Mouse (Mus musculus): ENCODE measurements around the gene Snrnp35. TPM values are rescaled to one million over a fixed set of nuclear protein-coding genes. Genes with fewer than 3 reads are reported as not detected.

Snrnp35 gene
- total RNA-seq, 4 experiments from 2014 or later = 19.8 to 27.9 (median 25.2) TPM

DNA sequence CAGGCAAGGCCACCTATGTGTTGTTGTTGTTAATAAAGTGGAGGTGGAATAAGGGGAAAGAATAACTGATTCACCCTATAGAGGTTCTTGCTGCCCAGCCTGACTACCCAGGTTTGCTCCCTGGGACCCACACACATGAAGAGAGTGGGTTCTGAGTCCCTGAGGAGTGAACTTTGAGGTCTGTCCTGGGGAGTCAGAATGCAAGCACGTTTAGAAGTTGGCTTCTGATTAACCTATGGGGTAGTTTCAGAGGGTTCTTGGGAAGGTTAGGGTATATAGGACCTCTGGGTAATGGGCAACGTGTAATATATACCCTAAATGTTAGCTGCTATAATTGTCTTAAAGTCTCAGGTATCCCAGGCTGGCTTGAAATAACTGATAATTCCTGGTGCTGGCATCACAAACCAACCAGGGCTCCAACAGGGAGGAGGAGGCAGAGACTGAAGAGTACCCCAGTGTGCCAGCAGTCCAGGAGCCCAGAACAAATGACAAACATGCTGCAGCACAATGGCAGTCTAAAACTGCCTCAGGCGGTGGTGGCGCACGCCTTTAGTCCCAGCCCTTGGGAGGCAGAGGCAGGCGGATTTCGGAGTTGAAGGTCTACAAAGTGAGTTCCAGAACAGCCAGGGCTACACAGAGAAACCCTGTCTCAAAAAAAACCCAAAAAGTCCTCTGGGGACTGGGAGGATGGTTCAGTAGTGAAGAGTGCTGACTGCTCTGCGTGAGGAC, 20.5 kb upstream of the Snrnp35 start:
- DNase-seq (ENCODE audit: low spot score in 2 of 2) = no peak

- DNase-seq (ENCODE audit: low spot score in 2 of 2) = no peak
Measured at GRCm38 (mm10) chr5:124463462-124463861, 19.5 kb upstream of the Snrnp35 start.

GRCm38 (mm10) chr5:124464905-124465304, 18.0 kb upstream of the Snrnp35 start:
- DNase-seq (ENCODE audit: low spot score in 2 of 2) = no peak

DNA sequence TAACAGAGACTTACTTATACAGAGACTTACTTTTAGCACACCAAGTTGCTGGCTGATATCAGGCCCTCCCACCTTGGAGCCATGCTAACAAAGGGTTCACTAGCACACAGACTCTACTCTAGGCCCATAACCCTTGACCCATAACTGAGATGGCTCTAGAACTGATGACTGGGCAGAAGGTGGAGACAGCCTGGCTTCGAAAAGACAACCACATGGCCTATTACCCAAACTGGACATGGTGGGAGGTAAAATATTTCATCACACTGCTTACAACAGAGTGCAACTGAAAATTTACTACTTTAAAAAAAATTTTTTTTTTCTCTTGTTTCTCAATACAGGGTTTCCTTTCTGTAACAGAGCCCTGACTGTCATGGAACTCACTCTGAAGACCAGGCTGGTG, 15.2 kb upstream of the Snrnp35 start:
- DNase-seq (ENCODE audit: low spot score in 2 of 2) = no peak

DNA sequence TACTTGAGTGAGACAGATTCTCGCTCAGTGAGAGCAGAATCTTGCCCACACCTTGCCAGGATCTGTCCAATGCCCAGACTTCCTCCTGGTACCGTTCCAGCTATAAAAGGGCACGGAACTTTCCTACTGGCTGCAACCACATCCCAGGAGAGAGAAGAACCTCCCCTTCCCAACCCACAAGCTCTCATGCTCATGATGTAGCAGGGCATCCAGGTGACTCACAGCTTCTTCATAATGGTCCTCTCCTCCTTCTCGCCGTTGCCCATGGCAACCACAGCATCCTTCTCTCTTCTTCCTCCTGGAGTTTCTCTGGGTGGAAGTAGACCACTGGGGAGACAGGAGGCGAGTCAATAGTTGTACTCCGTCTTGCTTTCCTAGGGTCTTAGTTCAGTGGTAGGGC, 14.6 kb upstream of the Snrnp35 start:
- no peak for DNase-seq (ENCODE audit: low spot score in 2 of 2)

- no peak for DNase-seq (ENCODE audit: low spot score in 2 of 2)
Measured at GRCm38 (mm10) chr5:124469486-124469885, 13.4 kb upstream of the Snrnp35 start.

DNA sequence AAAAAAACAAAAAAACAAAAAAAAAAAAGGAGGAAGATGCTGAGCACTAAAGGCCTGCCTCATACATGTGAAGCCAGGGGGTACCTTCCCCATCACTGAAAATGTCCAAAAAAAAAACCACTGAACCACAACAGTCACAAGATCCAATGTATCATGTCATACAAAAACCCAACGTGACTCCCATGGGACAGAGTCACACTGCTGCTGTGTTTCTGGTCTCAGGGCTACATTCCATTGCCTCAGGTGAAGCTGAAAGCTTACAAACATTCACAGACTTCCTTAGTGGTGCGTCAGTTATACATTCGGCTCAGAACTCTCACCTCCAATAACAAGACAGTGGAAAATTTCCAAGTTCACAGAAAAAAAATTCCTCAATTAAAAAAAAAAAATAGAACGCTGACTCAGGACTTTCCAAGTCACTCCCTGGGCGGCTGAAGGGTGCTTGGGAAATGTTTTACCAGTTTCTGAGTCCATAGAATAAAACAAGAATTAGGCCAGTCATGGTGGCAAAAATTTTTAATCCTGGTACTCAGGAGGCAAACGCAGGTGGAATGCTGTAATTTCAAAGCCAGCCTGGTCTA, 12.3 kb upstream of the Snrnp35 start:
- no peak for DNase-seq (ENCODE audit: low spot score in 2 of 2)

- no peak for DNase-seq (ENCODE audit: low spot score in 2 of 2)
Measured at GRCm38 (mm10) chr5:124478873-124479204, 4.1 kb upstream of the Snrnp35 start.

DNA sequence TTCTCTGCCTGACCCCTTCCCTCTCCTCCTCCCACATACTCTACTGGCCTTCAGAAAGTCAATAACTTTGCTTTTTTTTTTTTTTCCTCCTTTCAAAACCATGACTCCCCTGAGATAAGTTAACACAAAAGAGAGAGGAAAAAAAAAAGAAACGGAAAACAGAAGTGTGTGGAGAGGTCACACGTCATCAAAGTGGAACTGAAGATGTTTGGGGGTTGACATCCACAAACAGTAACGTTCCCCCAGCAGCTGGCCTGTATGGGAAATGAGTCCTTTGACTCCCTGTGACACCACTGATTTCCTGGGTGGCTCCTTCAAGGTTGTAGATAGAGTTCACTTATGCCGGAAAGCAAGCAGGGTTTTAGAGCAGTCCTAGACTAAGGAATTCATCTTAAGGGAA, 2.8 kb upstream of the Snrnp35 start:
- no peak for DNase-seq (ENCODE audit: low spot score in 2 of 2)

DNA sequence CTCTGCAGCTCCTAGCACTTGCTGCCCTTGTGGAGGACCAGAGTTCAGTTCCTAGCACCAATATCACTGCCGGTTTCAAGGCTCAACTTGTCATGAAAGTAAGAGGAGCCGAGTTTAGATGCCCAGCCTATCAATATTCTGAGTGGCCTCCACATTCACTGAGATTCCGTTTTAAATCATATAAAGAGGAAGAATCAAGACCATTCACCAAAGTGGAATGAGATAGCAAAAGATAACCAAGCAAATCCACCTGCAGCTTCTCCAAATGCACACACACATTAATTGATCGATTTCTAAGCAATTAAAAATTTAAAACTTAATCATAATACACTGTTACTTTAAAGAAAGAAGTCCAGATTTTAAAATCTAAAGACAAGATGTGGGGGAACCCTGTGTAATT, 1.2 kb upstream of the Snrnp35 start:
- DNase-seq (ENCODE audit: low spot score in 2 of 2) = no peak

- DNase-seq (ENCODE audit: low spot score in 2 of 2) = peak; percentile 43 to 57
Measured at GRCm38 (mm10) chr5:124482436-124482965, 433 bp upstream of the Snrnp35 start.

- no peak for DNase-seq (ENCODE audit: low spot score in 2 of 2)
Measured at GRCm38 (mm10) chr5:124483655-124484396, 892 bp downstream of the Snrnp35 start.

- DNase-seq (ENCODE audit: low spot score in 2 of 2) = no peak
Measured at GRCm38 (mm10) chr5:124485654-124486053, 2.7 kb downstream of the Snrnp35 start.

DNA sequence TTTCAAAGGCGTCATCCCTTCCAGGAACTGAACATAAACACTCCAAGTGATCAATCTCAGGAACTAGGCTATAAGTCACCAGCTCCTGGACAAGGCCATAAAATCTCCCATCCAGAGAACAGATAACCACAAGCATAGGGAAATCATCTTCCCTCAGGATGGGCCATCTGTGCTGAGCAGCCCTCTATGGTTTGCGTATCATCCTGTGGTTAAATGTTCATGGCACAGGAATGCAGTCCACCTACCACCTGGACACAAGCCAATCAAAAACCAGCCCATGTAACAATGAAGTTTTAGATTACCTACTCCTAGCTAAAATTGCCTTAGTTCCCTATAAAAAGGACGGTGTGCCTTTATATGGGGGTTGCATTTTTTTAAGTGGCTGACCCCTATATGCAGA, 6.0 kb downstream of the Snrnp35 start:
- DNase-seq (ENCODE audit: low spot score in 2 of 2) = no peak

- no peak for DNase-seq (ENCODE audit: low spot score in 2 of 2)
Measured at GRCm38 (mm10) chr5:124491732-124492131, 8.8 kb downstream of the Snrnp35 start.

- no peak for DNase-seq (ENCODE audit: low spot score in 2 of 2)
Measured at GRCm38 (mm10) chr5:124492618-124493017, 9.7 kb downstream of the Snrnp35 start.

DNA sequence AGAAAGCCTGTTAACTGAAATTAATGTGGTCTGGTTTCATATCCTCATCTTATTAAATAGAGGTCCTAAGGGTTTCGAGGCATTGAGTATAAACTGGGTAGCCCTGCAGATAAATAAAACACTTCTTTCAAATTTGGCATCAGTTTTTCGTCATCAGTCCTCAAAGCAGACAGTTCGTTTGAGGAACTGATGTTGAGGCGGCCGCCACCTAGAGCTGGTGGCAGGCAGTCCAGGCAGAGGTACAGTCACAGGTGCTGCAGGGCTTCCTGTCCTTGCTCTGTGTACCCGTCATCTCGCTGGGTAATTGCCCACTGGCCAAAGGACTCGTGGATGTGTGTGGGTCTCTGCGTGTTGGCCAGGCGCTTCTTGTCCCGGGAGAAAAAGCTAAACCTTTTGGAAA, 10.5 kb downstream of the Snrnp35 start:
- DNase-seq (ENCODE audit: low spot score in 2 of 2) = no peak

DNA sequence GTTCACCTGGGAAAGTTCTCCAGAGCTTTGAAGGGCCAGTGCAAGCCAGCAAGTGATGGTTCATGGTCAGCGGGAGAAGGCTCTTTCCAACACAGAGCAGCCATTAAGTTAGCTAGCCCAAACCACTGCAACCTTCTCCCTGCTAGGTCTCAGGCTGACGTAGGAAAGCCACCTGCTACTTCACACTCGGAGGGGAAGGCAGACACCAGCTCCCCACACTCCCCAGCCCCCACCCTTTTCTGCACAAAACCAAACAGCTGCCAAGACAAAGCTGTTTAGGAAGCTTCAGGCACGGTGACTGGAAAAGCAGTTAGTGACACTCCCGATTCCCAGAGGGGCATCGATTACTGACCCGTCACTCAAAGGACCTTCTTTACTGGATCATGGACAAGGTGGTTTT, 12.6 kb downstream of the Snrnp35 start:
- no peak for DNase-seq (ENCODE audit: low spot score in 2 of 2)

DNA sequence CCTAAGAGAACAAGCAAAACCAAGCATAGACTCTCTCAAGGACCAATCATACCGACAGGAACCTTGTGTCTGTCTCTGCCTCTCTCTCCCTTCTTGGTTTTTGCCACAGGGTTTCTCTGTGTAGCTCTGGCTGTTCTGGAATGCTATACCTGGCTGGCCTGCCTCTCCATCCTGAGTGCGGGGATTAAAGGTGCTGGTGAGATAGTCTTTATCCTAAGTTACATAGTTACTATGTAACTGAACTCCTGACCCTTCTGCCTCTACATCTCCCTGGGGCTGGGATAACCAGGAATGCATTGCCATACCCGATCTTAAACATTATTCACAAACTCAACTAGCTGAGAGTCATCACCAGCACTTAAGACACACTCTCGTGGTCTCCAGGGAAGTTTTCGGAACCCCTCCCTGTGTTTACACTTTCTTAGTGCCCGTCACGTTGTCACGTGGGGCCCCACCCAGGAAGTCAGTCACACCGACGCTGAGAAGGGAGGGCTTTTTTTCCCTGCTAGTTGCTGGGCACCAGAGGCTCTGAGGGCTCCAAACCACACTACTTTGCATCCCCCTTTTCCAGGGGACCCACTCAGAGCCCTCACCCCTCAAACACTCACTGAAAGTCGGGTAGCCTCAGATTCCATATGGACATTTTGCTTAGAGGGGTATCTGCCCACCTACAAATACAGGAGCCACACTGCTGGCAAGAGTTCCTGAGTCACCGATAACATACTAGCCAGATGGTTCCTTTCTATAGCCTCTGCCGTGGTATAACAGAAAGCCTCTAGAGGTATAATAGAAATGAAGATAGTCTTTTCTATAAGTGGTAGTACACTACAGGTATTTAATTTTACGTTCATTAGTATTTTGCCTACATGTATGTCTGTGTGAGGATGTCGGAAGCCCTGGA, 13.9 kb downstream of the Snrnp35 start:
- no peak for DNase-seq (ENCODE audit: low spot score in 2 of 2)

- peak; percentile 45 to 63 for DNase-seq (ENCODE audit: low spot score in 2 of 2)
Measured at GRCm38 (mm10) chr5:124498221-124498876, 15.4 kb downstream of the Snrnp35 start.

DNA sequence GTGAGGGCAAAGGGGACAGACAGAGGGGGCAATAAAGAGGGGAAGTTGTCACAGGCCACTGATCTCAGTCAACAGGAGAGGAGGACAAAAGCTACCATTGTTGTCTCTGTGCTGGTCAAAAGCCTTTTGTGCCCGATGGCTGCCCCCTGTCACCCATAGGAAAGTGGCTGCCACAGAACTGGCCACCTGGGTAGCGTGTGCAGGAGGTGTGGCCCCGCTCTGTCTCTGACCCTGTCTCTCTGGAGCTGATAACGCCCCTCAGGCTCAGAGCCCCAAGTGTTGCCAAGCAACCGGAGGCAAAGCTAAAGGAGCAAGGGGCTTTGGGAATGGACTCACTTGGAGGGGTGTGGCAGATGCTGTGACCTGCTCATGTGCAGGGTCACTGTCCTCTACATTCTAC, 16.1 kb downstream of the Snrnp35 start:
- no peak for DNase-seq (ENCODE audit: low spot score in 2 of 2)

All from gastrocnemius, adult 8-10 months (tissue).